Mouse (Mus musculus) Patski (cell line): ENCODE measurements at regions not wholly inside any gene's neighbourhood (a gene's known extent, or its start where the extent isn't known, plus 50 kb on each side); places are given as distances from the start of the nearest gene placed in this dataset.

Experiments used
- ATAC-seq: fragments of 100-300 bp; one replicate; pipeline ENCODE4 v1.8.0; 2021
- CTCF ChIA-PET: fragments of 350-600 bp; sonication (Branson Sonifier 250); formaldehyde crosslinking; loops from one replicate; lab custom pipeline; 2022; ENCODE audit warnings: inconsistent platforms; lab: Charles Lee
- POLR2A ChIA-PET: fragments of 350-600 bp; sonication (Branson Sonifier 250); formaldehyde crosslinking; loops from one replicate; lab custom pipeline; 2022; ENCODE audit warnings: antibody characterized with exemption, inconsistent platforms; lab: Charles Lee
- DNase-seq: peaks from one replicate; pipeline ENCODE4 v3.0.0-alpha.2; 2011; ENCODE audit warnings: low read depth, low spot score
- H3K27me3 ChIP-seq: fragments of 371-371 bp; one replicate; pipeline ENCODE4 v1.5.1; 2021
- CTCF ChIP-seq: fragments of 100-300 bp; IDR thresholded peaks from one replicate; pipeline ENCODE4 v1.5.1; 2021
- in situ Hi-C: fragments of 300-500 bp; cut with MboI; formaldehyde crosslinking; loops from 3 replicates; pipeline ENCODE4 v1.11.1; 2018; ENCODE audit warnings: low pct_unique_long_range_greater_than_20kb, mixed read lengths

- in situ Hi-C loops, result no loop called here
- DNase-seq (no peak), ATAC-seq (no peak)
- no peak for TF ChIP-seq CTCF
- ChIA-PET POLR2A (interaction anchor here (0.7 kb wide), 1 partner anchor 120 kb away, joined by 3 read pairs; no protein-coding TSS in a partner anchor), CTCF (no interaction called here)
- H3K27me3 ChIP-seq, result no peaks in the 10 kb centered on the region
Measured at GRCm38 (mm10) chr12:25294179-25295025, 197.5 kb upstream of the Id2 start.

- in situ Hi-C loops, result no loop called here
- ChIA-PET POLR2A (interaction anchor here (0.7 kb wide), 1 partner anchor 121 kb away, joined by 3 read pairs; no protein-coding TSS in a partner anchor), CTCF (no interaction called here)
- DNase-seq, result no peak
- no peaks in the 10 kb centered on the region for H3K27me3 ChIP-seq
- no peak for ATAC-seq
- TF ChIP-seq CTCF, result no peak
Measured at GRCm38 (mm10) chr12:25293470-25294178, 196.7 kb upstream of the Id2 start.

GRCm38 (mm10) chr12:25289381-25289780 lies 192.4 kb upstream of the Id2 start:
- ChIA-PET CTCF (no interaction called here), POLR2A (no interaction called here)
- DNase-seq (no peak), ATAC-seq (no peak)
- in situ Hi-C loops, result no loop called here
- no peak for TF ChIP-seq CTCF
- no peaks in the 10 kb centered on the region for H3K27me3 ChIP-seq

GRCm38 (mm10) chr12:25283808-25284207 lies 186.9 kb upstream of the Id2 start:
- TF ChIP-seq CTCF, result no peak
- in situ Hi-C loops, result no loop called here
- DNase-seq (no peak), ATAC-seq (no peak)
- POLR2A ChIA-PET, result no interaction called here
- CTCF ChIA-PET, result no interaction called here
- no peaks in the 10 kb centered on the region for H3K27me3 ChIP-seq

GRCm38 (mm10) chr12:25281438-25281837 lies 184.5 kb upstream of the Id2 start:
- no peaks in the 10 kb centered on the region for H3K27me3 ChIP-seq
- no peak for TF ChIP-seq CTCF
- ATAC-seq, result no peak
- in situ Hi-C loops, result no loop called here
- ChIA-PET CTCF (no interaction called here), POLR2A (no interaction called here)
- DNase-seq, result no peak

GRCm38 (mm10) chr12:25273631-25274305 lies 176.8 kb upstream of the Id2 start:
- no peak for ATAC-seq
- DNase-seq, result no peak
- POLR2A ChIA-PET, result no interaction called here
- CTCF ChIA-PET, result no interaction called here
- no peak for TF ChIP-seq CTCF
- no peaks in the 10 kb centered on the region for H3K27me3 ChIP-seq
- in situ Hi-C loops, result no loop called here

GRCm38 (mm10) chr12:25272752-25273125 lies 175.8 kb upstream of the Id2 start:
- DNase-seq, result no peak
- ChIA-PET POLR2A (interaction anchor here (0.5 kb wide), 1 partner anchor 568 kb away, joined by 3 read pairs; no protein-coding TSS in a partner anchor), CTCF (no interaction called here)
- no peak for ATAC-seq
- in situ Hi-C loops, result no loop called here
- no peak for TF ChIP-seq CTCF
- H3K27me3 ChIP-seq, result no peaks in the 10 kb centered on the region

GRCm38 (mm10) chr12:25272114-25272751 lies 175.3 kb upstream of the Id2 start:
- ChIA-PET CTCF (no interaction called here), POLR2A (interaction anchor here (0.5 kb wide), 1 partner anchor 567 kb away, joined by 3 read pairs; no protein-coding TSS in a partner anchor)
- no peaks in the 10 kb centered on the region for H3K27me3 ChIP-seq
- DNase-seq (no peak), ATAC-seq (no peak)
- in situ Hi-C loops, result no loop called here
- no peak for TF ChIP-seq CTCF

GRCm38 (mm10) chr12:25269878-25270277 lies 172.9 kb upstream of the Id2 start:
- in situ Hi-C loops, result no loop called here
- no peaks in the 10 kb centered on the region for H3K27me3 ChIP-seq
- TF ChIP-seq CTCF, result no peak
- no peak for ATAC-seq
- CTCF ChIA-PET, result no interaction called here
- no peak for DNase-seq
- POLR2A ChIA-PET, result no interaction called here
